Mouse (Mus musculus): ENCODE measurements around the gene Mkrn2.

Gene Mkrn2

DNA sequence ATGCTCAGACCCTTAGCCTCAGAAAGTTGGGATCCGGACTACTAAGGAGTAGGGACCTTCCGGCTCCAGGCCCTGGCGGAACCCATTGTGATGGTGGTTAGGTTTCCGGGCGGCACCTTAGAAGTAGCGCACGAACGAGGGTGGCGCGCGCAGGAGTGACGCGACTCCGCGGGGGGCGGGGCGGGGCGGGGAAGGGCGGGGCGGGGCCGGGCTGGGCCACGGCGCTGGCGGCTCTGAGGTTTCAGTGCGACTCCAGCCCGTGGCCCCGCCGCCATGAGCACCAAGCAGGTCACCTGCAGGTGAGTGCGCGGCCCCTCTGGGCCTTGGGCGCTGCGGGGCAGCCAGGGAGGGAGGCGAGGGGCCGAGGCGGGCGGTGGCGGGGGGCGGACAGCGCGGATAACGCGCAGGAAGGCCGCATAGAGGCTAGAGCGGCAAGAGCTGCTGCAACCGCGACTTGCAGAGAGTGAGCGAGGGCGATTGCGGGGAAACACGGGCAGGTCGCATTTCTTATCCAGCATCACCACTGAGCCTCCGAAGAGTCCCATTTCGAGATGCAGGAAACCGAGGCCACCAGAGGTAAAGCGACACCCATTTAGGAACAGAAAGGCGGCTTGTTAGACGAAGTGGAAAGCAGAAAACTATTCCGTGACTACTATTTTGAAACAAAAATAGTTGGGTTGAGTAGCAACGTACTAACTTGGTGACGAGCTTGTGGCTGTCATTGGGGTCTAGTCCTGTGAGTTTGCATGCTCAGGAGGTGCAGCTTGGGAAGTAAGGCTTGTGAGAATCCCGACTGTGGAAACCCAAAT lies at the start of gene Mkrn2:
Mkrn2 (plus strand) TSS at position 188 of the 809 bp plus-strand sequence.
- DNase-seq (ENCODE audit: low spot score) = peak; percentile 75

DNA sequence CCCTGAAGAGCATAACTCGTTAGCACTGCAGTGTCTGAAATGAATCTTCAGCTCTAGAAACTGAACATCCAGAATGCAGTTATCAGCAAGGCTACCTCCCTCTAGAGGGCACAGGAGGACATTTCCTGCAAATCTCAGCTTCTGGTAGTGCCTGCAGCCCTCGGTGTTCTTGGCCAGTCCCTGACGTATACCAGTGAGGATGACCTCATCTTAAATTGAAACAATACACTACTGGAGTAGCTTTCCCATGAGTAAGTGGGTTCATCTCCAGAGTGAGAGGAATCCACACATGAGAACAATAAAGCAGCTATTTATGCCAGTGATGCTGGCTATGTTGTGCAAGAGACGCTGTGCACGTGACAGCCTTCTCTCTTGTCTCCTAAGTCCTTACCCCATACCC lies 46.2 kb upstream of the Mkrn2 start:
- DNase-seq (ENCODE audit: low spot score) = no peak

DNA sequence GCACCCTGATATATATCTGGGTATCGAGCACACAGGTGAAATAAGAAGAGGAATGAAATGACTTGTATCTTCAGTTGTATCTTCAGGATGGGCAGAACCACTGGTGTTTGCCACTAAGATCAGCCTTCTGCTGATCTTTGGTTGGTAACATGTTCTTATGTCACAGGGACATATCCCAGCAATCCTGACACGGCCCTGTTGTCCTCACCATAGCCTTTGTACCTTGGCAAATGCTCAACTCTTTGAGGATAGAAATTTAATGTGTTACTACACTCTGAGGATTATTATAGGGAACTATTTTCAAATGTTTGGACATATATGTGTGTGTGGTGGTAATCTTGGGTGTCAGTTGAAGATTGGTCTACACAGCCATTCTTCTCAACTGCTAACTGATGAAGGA lies 43.5 kb upstream of the Mkrn2 start:
- no peak for DNase-seq (ENCODE audit: low spot score)

DNA sequence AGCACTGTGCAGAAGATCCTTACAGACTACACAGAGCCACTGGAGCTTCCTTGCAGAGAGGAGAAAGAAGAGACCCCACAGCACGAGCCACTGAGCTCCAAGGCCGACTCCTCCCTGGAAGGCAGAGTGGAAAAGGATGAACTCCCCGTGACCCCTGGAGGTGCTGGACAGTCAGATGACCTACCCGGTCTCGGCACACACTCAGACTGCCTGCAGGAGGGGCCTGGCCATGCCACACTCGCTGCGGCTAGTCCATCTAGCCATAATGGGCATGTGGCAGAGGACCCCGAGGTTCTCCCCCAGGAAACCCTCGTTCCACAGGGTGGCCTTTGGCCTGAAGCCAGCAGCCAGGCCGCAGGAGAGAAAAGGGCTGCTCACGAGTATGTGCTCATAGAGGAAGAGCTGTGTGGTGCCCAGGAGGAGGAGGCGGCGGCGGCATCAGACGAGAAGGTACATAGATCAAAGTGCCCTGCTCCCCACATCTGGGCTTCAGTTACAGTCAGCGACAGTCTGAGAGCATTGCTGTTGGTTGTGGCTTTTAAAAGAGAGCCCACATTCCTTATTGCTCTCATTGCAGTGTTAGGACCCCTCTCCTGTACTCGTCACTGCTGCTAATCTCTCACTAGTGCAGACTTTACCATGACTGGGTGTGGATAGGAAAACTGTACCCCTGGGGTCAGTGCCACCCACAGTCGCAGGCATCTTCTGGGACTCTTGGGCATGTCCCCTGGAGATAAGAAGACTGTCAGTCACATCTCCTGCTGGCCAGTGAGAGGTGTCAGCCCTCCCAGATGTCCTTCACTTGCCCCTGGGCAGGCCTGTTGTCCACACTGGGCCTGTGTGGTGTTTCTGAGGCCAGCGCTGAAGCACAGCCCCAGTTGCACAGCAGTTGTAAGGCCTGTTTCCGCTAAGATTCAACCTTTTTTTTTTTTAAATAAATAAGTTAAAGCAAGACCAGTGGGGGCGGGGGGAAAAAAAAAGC lies 41.8 kb upstream of the Mkrn2 start:
- DNase-seq (ENCODE audit: low spot score) = no peak

GRCm38 (mm10) chr6:115565479-115566045 lies 36.1 kb upstream of the Mkrn2 start:
- DNase-seq (ENCODE audit: low spot score) = no peak

DNA sequence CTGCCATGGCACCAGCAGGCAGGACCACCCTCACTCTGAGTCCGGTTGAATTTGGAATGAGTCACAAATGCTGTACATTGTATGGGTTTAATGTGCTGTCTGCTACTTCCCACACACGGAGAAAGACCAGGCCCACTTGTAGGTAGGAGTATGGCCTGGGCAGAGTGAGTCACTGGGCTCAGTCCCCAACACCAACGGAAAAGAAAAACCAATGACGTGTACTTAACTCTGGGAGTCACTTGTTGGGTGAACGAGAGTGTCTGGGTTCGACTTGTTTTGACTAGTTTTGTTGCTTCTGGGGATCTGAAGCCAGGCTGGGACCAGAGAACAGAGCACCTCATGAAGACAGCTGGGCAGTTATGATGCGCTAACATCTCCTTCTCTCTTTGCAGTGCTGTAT lies 27.5 kb upstream of the Mkrn2 start:
- DNase-seq (ENCODE audit: low spot score) = no peak

- DNase-seq (ENCODE audit: low spot score) = no peak
Measured at GRCm38 (mm10) chr6:115577407-115577806, 24.3 kb upstream of the Mkrn2 start.

DNA sequence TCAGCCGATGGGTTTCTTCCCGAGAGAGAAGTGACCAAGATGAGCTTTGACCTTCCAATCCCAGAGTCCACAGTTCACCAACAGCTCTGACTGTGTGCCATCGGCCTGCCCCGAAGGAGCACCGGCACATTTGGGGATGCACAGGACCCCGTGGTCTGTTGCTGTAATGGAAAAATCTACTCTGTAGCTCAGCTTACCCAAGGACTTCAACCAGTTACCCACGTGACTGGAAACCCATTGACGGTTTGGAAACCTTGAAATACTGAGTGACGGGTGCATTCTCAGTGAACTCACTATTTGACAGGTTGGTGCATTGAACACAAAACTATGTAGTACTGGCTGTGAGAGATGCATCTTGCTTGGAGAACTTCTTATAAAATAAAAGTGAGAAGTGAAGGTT lies 23.8 kb upstream of the Mkrn2 start:
- DNase-seq (ENCODE audit: low spot score) = no peak

DNA sequence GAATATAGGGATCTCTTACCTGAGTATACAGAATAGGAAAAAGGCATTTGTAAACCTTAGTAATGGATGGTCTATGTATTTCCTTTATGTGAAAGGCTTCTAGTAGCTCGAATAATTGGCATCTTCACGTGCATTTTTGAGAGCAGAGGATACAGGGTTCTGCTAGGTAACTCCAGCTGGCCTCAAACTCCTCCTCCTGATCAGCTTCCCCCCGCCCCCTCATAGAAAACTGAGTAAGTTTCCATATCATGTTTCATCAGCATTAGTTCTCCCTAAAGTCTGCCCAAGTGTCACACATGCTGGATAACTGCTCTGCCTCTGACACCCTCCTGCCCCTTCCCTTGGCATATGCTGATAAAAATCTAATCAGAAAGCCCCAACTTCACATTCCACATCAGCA lies 20.9 kb upstream of the Mkrn2 start:
- no peak for DNase-seq (ENCODE audit: low spot score)

DNA sequence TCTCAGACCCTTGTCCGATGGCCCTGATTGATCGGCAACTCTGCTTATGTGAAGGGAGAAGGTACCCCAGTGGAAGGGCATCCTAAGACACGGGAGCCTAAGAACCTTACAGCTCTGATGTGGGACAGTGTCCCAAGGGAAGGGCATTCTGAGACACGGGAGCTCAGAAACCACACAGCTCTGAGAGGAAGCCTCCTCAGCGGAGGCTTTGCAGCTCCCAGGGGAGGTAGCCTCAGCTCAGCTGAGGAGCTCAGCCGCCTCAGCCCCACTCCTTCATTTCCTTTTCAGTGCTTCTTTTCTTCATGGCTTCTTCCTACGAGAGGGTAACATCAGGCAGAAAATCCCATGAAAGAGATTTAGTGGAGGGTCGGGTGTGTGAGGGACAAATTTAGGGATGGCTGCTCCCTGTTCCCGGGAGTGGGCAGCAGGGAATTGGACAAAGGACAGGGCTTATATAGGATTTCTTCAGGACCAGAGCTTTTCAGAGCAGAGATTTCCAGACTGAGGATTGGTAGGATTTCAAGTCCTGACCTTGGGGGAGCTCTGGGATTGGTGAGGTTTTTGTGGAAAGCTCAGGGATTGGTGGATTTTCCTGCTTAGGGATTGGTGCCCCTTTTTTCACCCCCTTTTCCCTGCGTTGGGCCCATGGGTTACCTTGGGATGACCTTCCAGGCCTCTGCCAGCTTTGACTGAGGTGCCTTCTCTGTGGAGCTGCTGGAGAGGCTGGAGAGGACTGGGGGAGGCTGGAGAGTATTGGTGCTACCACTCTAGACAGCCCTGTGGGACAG lies 19.2 kb upstream of the Mkrn2 start:
- no peak for DNase-seq (ENCODE audit: low spot score)

- no peak for DNase-seq (ENCODE audit: low spot score)
Measured at GRCm38 (mm10) chr6:115583430-115584125, 18.1 kb upstream of the Mkrn2 start.

GRCm38 (mm10) chr6:115584176-115584575 lies 17.5 kb upstream of the Mkrn2 start:
- no peak for DNase-seq (ENCODE audit: low spot score)

DNA sequence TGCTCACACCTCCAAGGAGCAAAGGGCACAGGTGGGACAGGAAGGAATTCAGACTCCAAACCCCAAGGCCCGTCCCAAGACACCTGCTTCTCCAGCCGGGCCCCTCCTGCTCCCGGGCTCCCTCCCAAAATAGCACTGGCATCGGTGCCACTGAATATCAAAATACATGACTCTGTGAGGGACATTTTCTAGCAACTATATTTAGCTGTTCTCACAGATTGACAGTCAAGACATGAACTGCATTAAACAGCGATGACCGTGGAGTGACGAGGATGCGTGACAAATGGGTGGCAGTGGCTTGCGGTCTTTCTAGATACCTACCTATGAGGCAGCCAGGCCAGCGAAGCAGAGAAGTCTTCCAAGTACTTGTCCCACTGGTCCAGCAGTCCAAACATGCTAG lies 15.4 kb upstream of the Mkrn2 start:
- DNase-seq (ENCODE audit: low spot score) = no peak

GRCm38 (mm10) chr6:115591692-115592359 lies 9.9 kb upstream of the Mkrn2 start:
- DNase-seq (ENCODE audit: low spot score) = no peak

- DNase-seq (ENCODE audit: low spot score) = no peak
Measured at GRCm38 (mm10) chr6:115592458-115592857, 9.2 kb upstream of the Mkrn2 start, which contains the start of gene Mkrn2os. Gene Mkrn2os, minus strand, starts transcription at chr6:115592576.

DNA sequence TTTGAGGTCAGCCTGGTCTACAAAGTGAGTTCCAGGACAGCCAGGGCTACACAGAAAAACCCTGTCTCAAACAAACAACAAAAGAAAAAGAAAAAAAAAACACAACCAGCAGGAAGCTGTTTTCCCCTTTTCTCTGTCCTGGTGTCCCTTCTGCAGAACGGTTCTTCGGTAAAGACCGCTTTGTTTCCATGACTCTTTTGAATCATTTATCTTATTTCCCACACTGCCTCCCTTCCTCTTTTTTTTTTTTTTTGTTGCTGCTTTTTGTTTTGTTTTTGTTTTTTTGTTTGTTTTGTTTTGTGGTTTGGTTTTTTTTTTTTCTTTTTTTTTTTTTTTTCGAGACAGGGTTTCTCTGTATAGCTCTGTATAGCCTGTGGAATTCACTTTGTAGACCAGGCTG lies 8.4 kb upstream of the Mkrn2 start:
- DNase-seq (ENCODE audit: low spot score) = no peak

DNA sequence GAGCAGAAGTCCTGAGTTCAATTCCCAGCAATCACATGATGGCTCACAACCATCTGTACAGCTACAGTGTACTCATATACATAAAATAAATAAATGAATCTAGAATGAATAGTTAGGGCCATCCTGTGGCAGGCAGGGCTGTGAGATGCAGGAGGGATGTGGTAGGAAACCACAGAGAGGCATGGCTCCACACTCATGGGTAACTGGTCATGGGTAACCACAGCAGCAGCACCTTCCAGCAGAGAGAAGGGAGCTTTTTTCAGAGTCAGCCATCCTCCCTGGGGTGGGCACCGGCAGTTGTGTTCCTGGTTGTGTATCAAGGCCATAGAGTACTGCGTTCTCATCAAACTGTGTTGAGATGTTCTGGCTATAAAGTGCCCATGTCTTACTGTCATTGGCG lies 7.2 kb upstream of the Mkrn2 start:
- DNase-seq (ENCODE audit: low spot score) = no peak

DNA sequence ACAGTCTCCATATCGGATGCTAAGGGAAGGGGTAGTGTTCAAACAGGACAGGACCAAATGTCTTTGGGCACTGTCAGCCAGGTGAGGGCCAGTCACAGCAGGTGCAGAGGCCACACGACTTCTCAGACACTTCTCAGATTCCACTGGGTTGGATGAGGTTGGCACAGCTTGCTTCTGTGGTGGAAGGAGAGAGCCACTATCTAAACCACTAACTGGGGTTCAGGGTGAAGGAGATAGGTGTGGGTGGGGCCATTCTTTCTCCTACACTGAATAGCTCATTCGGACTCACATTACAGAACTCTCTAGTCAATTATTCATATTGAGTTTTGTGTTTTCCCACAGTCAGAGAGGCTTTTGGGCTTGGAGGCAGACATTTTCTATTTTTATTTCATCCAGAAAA lies 6.0 kb upstream of the Mkrn2 start:
- DNase-seq (ENCODE audit: low spot score) = no peak

GRCm38 (mm10) chr6:115601322-115601714 lies 384 bp upstream of the Mkrn2 start:
- DNase-seq (ENCODE audit: low spot score) = no peak

DNA sequence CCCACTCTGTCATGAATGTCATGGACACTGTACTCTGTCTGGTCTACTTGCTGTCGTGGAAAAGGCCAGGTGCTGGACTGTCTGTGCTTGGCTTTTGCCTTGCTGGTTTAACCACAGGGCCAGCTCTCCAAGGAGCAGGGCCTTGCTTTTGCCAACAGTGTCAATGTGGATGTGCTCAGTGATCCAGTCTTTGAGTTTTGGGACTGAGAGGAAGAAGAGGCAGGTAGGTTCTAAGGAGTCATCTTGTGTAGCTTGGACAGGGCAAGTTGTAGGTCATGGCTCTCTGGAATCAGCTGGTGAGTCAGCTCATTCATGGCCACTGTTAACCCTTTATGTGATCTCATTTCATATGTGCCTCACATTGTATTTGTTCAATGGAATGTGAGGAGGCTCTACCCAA lies 4.8 kb downstream of the Mkrn2 start:
- no peak for DNase-seq (ENCODE audit: low spot score)

DNA sequence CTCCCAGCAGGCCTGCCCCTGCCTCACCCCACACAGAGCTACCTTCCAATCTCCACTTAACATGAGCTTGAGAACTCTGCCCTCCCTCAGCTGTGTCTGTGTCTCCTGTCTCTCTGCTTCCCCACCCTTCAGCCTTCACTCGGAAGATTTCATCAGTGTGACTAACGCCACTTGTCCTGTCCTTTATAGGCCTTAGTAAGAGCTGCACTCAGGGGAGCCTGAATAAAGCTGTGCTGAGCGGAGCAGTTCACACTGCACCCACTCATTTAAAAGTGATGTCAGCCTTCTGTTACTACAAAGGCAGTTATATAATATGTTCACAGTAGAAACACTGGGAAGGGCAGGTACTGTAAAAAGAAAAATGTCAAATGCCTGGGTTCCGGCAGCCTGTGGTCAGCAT lies 5.7 kb downstream of the Mkrn2 start:
- DNase-seq (ENCODE audit: low spot score) = peak; percentile 35

Data from layer of hippocampus, adult 11-12 months (tissue).